Mouse (Mus musculus) erythroblast, adult 5-6 weeks (primary cell): ENCODE results near the gene Ippk. TPM values are rescaled to one million over a fixed set of nuclear protein-coding genes. Genes with fewer than 3 reads are reported as not detected.
A peak's percentile ranks its signal among the peaks of the same experiment; 100 is the strongest.

Experiments
- ATAC-seq: replicated peaks from 2 replicates; pipeline ENCODE4 v1.8.0; 2016; ENCODE audit warnings: moderate number of reproducible peaks, mild to moderate bottlenecking, moderate TSS enrichment, inconsistent platforms; ENCODE audit not compliant: poor library complexity, low FRiP score, severe bottlenecking
- total RNA-seq, 2 experiments: library from RNA; stranded (forward) in 1 of 2; stranded (reverse) in 1 of 2; fragments of 150-400 nt in 1 of 2; fragments of 200-764, 138-1000 nt in 1 of 2; gene quantifications; 2 replicates each; pipeline versions ENCODE4 v1.2.3 to v1.2.4; 2015 to 2017; ENCODE audit warnings: low replicate concordance in 2 of 2

Ippk gene
- total RNA-seq, 2 experiments from 2014 or later, result 1.9 to 5.7 TPM

- ATAC-seq, result no peak
Measured at GRCm38 (mm10) chr13:49426736-49427135, 5.7 kb downstream of the Ippk start.

GRCm38 (mm10) chr13:49428042-49428675 lies 7.1 kb downstream of the Ippk start:
- ATAC-seq, result no peak

- no peak for ATAC-seq
Measured at GRCm38 (mm10) chr13:49430529-49430928, 9.5 kb downstream of the Ippk start.

GRCm38 (mm10) chr13:49433268-49434029 lies 12.4 kb downstream of the Ippk start:
- no peak for ATAC-seq

GRCm38 (mm10) chr13:49435745-49436144 lies 14.7 kb downstream of the Ippk start:
- ATAC-seq, result no peak

- no peak for ATAC-seq
Measured at GRCm38 (mm10) chr13:49436170-49436569, 15.1 kb downstream of the Ippk start.

- ATAC-seq, result no peak
Measured at GRCm38 (mm10) chr13:49444451-49444850, 23.4 kb downstream of the Ippk start.

- peak; percentile 86 for ATAC-seq
Measured at GRCm38 (mm10) chr13:49449318-49449749, 28.3 kb downstream of the Ippk start.

- ATAC-seq, result no peak
Measured at GRCm38 (mm10) chr13:49460276-49460675, 39.2 kb downstream of the Ippk start.

GRCm38 (mm10) chr13:49460692-49461414 lies 39.8 kb downstream of the Ippk start:
- ATAC-seq, result no peak

GRCm38 (mm10) chr13:49461458-49462132 lies 40.5 kb downstream of the Ippk start:
- ATAC-seq, result no peak

- no peak for ATAC-seq
Measured at GRCm38 (mm10) chr13:49462921-49463320, 41.9 kb downstream of the Ippk start.

- no peak for ATAC-seq
Measured at GRCm38 (mm10) chr13:49465875-49466274, 44.8 kb downstream of the Ippk start.

- ATAC-seq, result no peak
Measured at GRCm38 (mm10) chr13:49466393-49467075, 45.5 kb downstream of the Ippk start.

GRCm38 (mm10) chr13:49467585-49467984 lies 46.5 kb downstream of the Ippk start:
- ATAC-seq, result no peak

- no peak for ATAC-seq
Measured at GRCm38 (mm10) chr13:49469002-49469401, 48.0 kb downstream of the Ippk start.

- ATAC-seq, result no peak
Measured at GRCm38 (mm10) chr13:49470319-49470718, 49.3 kb downstream of the Ippk start.

GRCm38 (mm10) chr13:49470806-49471205 lies 49.8 kb downstream of the Ippk start:
- ATAC-seq, result no peak

GRCm38 (mm10) chr13:49471981-49472675 lies 51.1 kb downstream of the Ippk start:
- ATAC-seq, result no peak
